Mouse (Mus musculus): ENCODE measurements at regions not wholly inside any gene's neighbourhood (a gene's known extent, or its start where the extent isn't known, plus 50 kb on each side); places are given as distances from the start of the nearest gene placed in this dataset.

DNA sequence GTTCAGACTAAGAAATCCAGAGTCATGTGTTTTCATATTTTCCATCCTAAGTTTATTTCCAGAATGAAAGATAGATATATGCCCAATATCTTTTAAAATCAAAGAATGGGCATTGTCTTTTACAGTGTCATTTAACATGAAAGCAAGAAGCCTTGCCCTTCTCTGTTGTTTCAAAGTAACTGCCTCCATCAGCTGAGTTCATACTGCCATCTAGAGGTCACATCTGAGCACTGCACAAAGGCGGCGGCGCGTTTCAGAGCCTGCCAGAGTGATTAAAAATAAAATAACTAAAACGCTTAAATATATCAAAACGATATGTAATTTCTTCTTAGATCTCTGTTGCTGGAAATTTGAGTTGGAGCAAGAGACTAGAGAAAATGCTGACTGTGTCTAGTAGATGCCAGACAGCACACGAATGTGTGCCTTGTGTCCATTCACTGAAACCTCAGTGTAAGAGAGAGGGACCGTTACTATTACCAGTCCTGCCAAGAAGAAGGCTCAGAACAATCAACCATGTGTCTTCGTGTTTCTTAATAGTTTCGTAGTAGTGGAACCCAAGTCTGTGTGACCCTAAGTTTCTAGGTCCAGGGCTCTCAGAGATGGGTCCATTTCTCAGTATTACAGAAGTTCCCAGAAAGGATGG lies 123.0 kb upstream of the Daam1 start:
- peak; percentile 58 for DNase-seq (ENCODE audit: low read depth, low spot score)

DNA sequence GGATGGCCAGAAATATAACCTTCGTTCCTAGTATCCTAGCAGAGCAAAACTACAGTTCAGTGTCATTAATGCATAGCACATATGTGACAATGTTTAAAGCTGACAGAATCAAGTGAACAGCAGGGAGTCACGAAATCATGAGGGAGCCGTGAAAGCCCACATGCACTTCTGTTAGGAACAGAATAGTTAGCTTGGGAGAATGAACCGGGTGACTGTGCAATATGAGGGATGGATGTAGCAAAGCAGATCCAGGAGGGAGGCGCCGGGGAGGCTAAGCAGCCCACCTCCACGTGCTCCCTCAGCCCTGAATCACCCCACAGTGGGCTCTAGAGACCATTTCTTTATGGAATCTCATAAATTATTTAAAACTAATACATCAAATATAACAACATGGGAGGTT lies 116.3 kb upstream of the Daam1 start:
- no peak for DNase-seq (ENCODE audit: low read depth, low spot score)

DNA sequence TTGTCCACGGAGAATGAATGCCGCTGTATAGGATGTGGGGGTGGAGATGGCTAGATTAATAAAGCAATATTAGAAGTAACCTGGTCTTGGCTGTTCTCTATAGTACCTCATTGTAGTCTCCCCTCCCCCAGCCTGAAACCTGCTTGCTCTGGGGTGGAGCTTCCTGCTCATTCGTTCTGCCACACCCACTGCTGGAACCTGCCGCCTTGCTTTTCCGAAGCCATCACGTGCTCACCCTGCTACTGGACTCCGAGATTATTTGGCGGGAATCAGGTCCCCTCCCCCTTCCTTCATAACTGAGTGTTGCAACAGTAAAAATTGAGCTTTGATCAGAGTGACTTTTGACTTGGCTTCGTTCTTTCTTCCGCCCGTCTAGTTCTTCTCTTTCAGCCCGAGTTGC lies 112.5 kb upstream of the Daam1 start:
- DNase-seq (ENCODE audit: low read depth, low spot score): peak; percentile 42

DNA sequence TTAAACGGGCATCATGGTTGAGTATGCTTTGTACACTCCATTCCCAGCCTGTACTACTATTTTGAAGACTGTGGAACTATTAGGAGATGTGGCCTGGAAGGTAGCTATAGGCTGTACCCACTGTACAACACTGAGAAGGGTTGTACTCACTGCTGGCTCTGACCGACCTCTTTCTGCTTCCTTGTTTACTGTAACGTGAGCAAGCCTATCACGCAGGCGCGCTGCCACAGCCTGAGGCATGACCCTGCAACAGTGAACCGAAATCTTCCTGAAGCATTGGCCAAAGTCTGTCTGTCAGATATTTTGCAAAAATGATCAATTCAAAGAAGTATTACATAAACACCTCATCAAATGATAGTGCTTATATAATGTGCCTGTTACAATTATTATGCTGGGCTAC lies 112.0 kb upstream of the Daam1 start:
- peak; percentile 54 for DNase-seq (ENCODE audit: low read depth, low spot score)

DNA sequence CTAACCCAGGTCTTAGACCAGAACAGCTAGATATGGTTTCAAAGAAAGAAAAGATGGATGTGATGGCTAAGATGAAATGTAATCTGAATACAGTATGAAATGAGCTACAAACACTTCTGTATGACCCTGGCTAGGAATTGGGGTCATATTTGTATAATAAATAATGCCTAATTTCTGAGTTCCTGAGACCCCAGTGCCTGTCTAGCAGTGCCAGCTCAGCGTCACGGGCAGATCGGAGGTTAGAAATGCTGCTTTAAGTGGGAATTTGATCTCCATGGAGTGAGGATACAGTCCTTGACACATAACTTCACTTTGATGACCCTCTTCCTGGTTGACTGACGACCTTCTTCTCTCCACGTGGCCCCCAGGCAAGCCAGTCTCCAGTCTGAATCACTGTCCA lies 105.7 kb upstream of the Daam1 start:
- no peak for DNase-seq (ENCODE audit: low read depth, low spot score)

DNA sequence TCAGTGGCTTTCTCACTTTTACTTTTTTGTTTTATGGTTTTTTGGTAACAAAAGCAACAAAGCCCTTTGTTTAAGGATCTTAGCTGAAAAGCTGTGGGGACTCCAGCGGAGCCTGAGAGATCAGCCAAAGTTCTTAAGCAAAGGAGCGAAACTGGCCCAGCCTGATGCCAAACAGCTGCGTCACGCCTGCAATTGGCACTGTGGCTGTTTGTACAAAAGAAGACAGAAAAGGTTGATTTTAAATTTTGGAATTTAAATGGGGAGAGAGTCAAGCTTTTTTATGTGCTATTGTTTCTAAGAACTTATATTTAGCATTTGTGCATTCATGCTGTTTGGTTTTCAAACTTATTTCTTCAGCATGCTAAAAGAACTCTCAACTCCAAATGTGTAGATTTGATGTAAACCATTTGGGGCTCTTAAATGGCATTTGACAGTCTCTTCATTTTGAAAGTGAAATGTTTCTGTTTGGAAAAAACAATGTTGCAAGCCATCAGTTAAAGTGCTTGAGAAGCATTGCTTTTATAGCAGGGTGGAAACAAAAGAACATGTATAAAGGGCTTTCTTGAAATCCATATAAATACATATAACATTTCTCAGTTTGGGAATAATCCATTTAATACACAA lies 105.1 kb upstream of the Daam1 start:
- no peak for DNase-seq (ENCODE audit: low read depth, low spot score)

DNA sequence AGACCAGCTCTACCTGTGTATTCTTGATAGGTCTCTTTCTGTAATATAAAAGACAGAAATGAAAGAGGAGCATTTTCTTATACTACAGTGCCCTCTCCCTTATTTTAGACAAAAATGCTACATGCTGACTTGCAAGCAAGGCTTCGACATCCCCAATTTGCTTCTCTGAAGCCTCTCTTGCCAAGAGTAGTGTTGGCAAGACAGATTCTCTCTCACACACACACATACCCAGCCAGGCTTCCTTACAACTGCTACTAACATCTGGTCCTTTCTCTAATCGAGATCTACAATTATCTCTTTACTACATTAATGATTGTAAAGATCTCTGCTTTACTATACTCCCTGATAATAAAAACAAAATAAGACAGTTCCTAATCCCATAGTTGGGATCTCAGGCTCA lies 87.5 kb upstream of the Daam1 start:
- DNase-seq (ENCODE audit: low read depth, low spot score): no peak

DNA sequence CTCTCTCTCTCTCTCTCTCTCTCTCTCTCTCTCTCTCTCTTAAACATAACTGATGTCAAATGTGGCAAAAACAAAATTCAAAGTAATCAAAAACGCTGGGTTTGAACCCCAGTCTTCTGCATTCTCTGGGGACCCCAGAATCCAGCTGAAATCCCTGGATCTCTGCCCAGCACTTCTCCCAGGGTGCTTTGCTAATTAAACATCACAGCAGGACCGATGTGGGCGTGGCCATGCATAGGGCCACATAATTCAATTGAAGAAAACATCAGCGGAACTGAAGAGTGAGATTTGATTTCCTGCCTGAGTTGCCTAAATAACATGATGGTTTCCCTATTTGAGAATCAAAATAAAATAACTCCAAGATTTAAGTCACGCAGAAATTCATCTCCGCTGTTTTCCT lies 84.9 kb upstream of the Daam1 start:
- no peak for DNase-seq (ENCODE audit: low read depth, low spot score)

DNA sequence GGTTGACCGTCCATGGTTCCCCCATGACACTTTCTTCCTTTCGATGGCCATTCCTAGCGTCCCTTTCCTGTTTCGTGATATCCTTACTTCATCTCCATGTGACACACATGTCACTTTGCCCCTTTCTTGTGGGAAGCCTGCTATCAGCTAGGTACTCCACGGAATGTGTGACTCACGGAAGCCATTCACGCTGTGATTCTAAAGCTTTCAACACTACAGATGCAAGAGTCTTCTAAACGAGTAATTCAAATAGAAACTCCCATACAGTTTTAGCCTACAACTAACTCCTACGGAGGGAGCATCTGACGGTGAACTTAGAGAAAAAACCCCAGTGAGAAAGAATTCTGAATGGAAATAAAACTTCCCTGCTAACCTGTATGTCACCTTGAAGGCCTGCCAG lies 83.5 kb upstream of the Daam1 start:
- DNase-seq (ENCODE audit: low read depth, low spot score): no peak

DNA sequence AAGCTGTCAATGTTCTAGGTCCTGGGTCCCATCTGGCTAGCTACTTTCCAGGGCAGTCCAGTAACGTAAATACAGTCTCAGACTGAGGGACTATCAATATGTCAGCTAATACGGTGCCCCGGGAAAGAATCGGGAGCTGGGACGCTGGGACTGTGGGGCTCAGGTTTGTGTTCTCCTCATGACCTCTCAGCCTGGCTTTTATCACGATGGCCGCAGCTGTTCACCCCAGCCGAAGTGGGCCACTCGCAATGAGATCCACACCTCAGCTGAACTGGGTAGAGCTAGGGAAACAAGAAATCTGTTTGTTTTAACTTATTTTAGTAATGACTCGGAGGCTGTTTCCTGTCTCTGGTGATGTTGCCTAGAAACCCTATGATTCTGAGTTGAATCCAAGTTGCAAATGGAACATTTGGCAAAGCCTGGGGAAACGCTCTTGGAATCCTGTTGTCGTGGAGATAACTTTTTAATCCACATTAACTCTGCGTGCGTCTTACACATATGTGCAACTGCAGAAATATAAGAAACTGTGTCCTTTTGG lies 83.0 kb upstream of the Daam1 start:
- DNase-seq (ENCODE audit: low read depth, low spot score): no peak

DNA sequence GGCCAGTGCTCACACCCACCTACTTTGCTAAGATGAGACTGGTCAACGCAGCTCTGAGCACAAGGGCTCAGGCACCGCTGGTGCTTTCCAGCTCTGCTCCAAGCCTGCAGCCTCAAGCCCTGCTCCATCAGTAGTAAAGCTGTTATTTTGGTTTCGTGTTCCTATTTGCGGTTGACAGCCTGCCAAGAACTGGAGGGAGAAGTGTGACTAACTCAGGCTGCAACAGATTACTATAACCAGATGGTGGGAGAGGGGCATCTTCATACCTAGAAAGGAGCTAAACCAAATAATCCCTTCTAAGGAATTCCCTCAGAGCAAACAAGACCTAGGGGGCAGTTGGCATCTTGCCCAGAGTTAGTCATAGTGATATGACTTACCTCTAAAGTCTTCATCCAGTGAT lies 82.1 kb upstream of the Daam1 start:
- no peak for DNase-seq (ENCODE audit: low read depth, low spot score)

DNA sequence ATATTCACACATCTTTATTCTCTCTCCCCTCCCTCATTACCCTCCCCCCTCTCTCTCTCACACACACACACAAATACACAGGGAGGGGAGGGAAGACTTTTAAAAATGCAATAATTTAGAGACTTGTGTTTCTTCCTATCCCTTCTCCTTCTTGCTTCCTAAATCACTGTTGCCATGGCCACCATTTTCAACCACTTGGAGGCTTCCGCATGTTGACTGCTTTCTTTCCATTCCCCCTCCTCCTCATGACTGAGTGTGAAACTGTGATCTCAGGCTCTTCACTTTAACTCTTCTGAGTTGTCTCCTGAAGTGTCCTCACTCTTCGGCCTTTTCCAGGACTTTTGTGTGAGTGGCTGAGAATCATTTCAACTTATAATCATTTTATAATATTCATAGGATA lies 81.2 kb upstream of the Daam1 start:
- no peak for DNase-seq (ENCODE audit: low read depth, low spot score)

DNA sequence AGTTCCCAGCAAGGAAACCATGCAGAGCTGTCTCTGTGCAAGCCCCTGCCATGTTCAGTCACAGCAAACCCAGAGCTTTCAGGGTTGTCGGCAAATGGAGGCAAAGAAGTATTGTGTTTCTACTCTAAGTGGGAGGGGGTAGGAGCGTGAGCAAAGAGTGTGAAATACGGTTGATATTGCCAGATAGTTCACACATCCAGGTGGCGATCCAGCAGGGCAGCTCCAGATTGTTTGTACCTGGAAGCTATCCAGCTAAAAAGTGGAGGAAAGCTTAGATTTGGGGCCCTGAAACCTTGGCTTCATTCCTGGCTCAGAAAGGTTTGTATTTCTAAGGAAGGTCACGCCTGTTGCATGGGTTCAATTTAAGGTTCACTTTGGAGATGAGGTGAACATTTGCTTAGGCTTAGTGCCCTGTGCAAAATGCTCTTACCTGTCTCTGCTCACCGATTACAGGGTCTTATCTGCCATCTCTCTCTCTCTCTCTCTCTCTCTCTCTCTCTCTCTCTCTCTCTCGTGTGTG lies 78.1 kb upstream of the Daam1 start:
- no peak for DNase-seq (ENCODE audit: low read depth, low spot score)

DNA sequence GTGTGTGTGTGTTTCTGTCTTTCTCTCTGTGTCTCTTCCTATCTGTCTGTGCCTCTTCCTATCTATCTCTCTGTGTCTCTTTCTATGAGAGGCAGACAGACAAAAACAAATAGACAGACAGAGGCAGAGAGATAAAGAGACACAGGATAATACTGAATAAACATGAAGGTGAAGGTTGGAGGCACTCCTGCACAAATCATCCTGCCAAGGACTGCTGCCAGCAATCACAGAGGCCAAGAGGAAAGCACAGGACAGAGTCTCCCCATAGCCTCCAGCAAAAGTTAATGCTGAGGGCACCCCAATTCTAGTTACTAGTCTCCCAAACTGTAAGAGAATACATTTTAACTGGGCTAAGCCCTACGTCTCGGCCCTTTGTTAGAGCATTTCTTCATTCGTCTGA lies 77.6 kb upstream of the Daam1 start:
- no peak for DNase-seq (ENCODE audit: low read depth, low spot score)

DNA sequence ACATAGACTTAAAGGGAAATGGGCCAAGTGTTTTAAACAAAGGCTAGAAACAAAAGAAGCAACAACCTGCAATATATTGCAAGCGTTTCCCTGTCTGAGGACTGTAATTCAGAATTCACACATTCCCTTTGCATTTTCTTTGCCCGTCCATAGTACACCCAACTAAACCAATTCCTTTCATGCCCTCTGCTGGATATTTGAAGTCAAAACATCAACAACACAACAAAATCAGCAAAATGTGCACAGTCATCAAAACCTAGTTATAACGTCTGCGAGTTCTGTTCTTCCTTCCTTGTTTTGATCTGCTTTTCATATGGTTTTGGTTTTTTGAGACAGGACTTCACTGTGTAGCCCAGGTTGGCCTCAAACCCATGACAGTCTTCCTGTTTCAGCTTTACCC lies 67.7 kb upstream of the Daam1 start:
- peak; percentile 42 for DNase-seq (ENCODE audit: low read depth, low spot score)

DNA sequence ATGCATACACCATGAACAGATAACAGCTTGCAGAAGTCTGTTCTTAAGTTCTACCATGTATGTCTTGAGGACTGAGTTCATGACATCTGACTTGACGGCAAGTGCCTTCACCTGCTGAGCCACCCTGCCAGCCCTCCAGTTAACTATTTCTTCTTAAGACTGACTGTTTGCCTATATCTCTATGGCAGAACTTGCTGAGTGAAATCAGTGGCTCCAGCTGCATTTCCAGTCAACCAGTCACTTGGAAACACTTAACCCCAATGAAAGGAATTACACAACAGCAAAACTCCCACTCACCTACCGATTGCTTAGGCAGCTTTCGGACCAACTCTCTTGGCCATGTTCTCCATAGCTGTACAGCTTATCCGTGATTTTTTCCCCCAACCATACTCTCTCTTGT lies 64.8 kb upstream of the Daam1 start:
- no peak for DNase-seq (ENCODE audit: low read depth, low spot score)

DNA sequence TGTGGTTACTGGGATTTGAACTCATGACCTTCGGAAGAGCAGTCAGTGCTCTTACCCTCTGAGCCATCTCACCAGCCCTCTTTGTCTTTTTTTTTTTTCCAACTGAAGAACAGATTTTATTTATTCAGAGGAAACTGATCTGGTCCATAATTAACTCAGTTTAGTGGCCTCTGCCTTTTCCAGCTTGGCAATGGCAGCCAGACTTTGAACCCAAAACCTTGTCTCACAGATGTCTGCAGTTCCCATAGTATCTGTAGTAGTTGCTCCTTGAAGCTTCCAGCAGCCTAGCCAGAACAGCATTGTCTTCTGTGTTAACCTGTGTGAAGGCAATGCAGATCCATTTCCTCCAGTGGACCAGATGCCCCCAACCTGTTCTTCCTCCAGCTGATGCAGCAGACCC lies 64.2 kb upstream of the Daam1 start:
- no peak for DNase-seq (ENCODE audit: low read depth, low spot score)

DNA sequence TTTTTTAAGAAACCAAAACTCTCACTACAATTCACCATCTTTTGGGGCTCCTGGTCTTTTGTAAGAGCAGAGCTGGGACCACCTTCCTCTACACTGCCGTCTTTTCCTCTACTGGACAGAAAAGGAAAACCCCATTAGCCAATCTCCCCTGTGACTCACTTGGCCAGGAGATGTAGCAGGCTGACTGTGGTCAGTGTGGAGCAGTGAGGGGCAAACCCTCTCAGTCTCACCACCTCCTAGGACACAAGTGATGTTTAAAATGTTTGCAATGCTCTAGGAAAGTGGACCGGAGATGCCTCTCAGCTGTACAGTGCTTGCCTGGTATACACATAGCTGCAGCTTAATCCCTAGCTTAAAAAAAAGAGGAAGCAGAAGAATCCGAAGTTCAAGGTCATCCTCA lies 63.0 kb upstream of the Daam1 start:
- no peak for DNase-seq (ENCODE audit: low read depth, low spot score)

DNA sequence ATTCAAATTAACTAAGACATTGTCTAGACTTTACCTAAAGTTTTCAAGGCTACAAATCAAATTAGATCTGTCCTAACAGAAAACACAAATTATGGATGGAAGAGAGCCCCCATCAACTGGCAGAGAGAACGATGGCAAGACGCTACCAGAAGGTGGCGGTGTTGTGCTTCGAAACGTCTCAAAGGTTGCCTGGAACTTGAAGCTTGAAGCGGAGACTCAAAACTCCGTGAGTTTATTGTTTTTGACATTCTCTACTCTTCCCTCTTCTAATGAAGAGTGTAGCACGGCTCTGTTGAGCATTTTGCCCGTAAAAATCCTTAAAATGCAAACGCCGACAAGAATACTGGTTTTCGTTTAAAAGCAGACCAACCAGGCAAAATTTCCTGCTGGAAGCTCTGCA lies 62.4 kb upstream of the Daam1 start:
- DNase-seq (ENCODE audit: low read depth, low spot score): peak; percentile 76

DNA sequence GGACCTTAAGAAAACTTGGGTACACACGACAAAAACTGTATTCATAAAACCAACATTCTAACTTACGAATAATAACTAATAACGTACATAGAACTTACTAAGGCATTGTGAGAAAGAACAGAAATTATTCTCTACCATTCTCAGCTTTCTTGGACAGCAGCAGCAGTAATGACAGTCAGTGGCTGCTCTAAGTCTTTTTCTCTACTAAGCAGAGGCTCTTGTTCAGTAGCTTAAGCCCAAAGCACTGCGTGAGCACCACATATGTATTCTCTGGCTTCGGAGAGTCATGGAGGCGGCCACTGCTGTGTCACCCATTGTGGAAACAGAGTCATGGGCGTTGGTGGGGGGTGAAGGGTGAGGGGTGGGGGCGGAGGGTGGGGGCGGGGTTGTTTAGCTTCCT lies 62.0 kb upstream of the Daam1 start:
- no peak for DNase-seq (ENCODE audit: low read depth, low spot score)

DNA sequence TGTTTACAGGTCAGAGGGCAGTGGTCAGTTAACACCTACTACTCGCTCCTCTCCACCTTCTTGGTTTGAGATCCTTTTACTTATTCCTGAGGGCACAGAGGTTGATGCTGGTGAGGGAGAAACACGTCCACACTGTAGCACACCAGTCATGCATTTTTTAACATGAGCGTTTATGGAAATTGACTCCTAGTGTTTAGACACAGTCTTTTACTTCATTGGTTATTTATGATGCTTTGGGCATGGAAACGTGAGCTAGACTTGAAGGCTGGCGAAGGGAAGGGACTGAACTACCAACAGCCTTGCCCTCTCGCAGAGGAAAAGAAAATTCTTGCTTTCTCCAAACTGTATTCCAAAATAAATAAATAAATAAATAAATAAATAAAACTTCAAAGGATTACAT lies 61.6 kb upstream of the Daam1 start:
- no peak for DNase-seq (ENCODE audit: low read depth, low spot score)

DNA sequence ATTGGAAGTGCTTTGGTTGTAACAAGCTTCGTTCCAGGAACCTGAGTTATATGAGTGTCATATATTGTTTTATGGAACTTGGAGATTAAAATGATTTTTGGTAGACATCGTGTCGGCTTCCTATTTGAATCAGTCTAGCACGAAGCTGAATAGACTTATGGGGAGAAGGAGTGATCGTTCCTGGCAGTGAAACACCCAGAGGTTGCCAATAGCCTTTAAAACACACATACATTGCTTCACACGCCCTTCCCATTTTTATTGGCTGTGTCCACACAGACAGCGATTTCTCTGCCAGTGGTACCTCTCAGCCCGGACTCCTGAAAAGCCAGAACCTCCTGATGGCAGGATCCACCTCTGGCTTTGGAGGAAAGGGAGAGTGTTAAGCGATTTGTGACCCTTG lies 57.0 kb upstream of the Daam1 start:
- DNase-seq (ENCODE audit: low read depth, low spot score): no peak

DNA sequence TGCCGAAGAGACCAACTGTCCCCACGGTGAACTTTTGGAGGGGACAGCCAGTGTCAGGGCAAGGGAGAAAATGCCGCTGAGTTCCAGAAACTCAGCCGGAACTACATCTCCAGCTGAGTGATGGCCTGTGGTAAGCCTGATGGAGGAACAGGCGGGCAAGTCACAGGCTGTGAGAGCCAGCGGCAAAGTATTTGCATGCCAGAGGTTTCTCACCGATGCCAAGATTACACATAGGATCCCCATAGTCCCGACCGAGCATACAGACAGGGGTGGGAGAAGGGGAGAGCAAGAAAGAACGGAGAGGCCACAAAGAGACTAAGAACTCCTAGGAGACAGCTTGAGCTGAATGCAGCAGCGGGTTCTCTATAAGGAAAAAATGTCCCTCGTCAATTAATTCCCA lies 55.8 kb upstream of the Daam1 start:
- DNase-seq (ENCODE audit: low read depth, low spot score): no peak

DNA sequence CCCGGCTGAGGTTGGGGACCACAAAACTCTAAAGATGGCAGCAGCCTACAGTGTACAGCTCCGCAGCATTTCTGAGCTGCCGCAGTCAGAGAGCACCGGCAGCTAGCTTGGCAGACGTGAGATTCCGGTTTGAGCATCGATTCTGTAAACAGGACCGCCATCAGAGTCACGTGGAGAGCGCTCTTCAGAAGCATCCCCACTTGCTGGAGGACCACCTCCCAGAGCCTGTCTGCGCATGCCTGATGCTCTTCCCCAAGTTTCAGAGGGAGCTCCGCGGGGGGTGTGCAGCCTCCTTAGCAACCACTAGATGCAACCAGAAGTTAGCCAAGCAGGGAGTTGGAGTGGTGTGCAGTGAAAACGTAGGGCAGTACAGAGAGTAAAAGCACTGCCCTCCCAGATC lies 52.7 kb upstream of the Daam1 start:
- DNase-seq (ENCODE audit: low read depth, low spot score): peak; percentile 68
